Mouse (Mus musculus) limb, embryonic 14.5 days (tissue): ENCODE measurements around the gene Tmem131l. TPM values are rescaled to one million over a fixed set of nuclear protein-coding genes. Genes with fewer than 3 reads are reported as not detected.

Source experiments
- ATAC-seq: fragments of 200-750 bp; cut with Nextera tagmentation; 2 replicates; pipeline ENCODE4 v1.8.0; 2017; ENCODE audit warnings: low read depth, moderate number of reproducible peaks, moderate TSS enrichment; ENCODE audit not compliant: low FRiP score
- DNase-seq: peaks from one replicate; pipeline ENCODE4 v3.0.0-alpha.2; 2015; ENCODE audit warnings: low spot score
- H3K27ac ChIP-seq: fragments of 300-500 bp; sonication (generic); replicated peaks from 2 replicates; pipeline ENCODE4 v1.5.1; 2014; ENCODE audit warnings: low read depth, mild to moderate bottlenecking, low read length, moderate library complexity, mixed read lengths
- H3K27me3 ChIP-seq: fragments of 300-500 bp; sonication (generic); 2 replicates; pipeline ENCODE4 v1.6.1; 2014; ENCODE audit warnings: low read length, mixed read lengths; ENCODE audit not compliant: control insufficient read depth, insufficient read depth
- H3K36me3 ChIP-seq: fragments of 300-500 bp; sonication (generic); 2 replicates; pipeline ENCODE4 v1.6.1; 2014; ENCODE audit warnings: mild to moderate bottlenecking, low read length, moderate library complexity, mixed read lengths; ENCODE audit not compliant: control insufficient read depth, insufficient read depth
- H3K4me1 ChIP-seq: fragments of 300-500 bp; sonication (generic); 2 replicates; pipeline ENCODE4 v1.6.1; 2014; ENCODE audit warnings: antibody characterized with exemption, low read length, mixed read lengths; ENCODE audit not compliant: control insufficient read depth, insufficient read depth
- H3K4me2 ChIP-seq: fragments of 300-500 bp; sonication (generic); replicated peaks from 2 replicates; pipeline ENCODE4 v1.6.1; 2014; ENCODE audit warnings: low read depth, mild to moderate bottlenecking, low read length, moderate library complexity; ENCODE audit not compliant: severe bottlenecking
- H3K4me3 ChIP-seq: fragments of 300-500 bp; sonication (generic); replicated peaks from 2 replicates; pipeline ENCODE4 v1.5.1; 2014; ENCODE audit warnings: low read length
- H3K9ac ChIP-seq: fragments of 300-500 bp; sonication (generic); 2 replicates; pipeline ENCODE4 v1.6.1; 2014; ENCODE audit warnings: mild to moderate bottlenecking, low read depth, low read length, moderate library complexity; ENCODE audit not compliant: severe bottlenecking
- H3K9me3 ChIP-seq: fragments of 300-500 bp; sonication (generic); 2 replicates; pipeline ENCODE4 v1.6.1; 2016; ENCODE audit warnings: low read length; ENCODE audit not compliant: control insufficient read depth
- POLR2A ChIP-seq: fragments of 200-500 bp; IDR thresholded peaks from 2 replicates; pipeline ENCODE4 v1.8.0; 2012; ENCODE audit warnings: inconsistent platforms, mild to moderate bottlenecking, moderate library complexity, borderline replicate concordance; ENCODE audit not compliant: insufficient read depth, insufficient read length; ENCODE audit errors: extremely low read depth
- WGBS: fragments of 180-500 bp; shearing (Covaris S2); extraction: QIAGEN DNeasy Blood & Tissue Kit; methylation state at CpG from one replicate; pipeline ENCODE4 v1.1.7; 2014; 5-methylcytosine and 5-hydroxymethylcytosine counted together
- polyA plus RNA-seq, 2 experiments: library from polyadenylated mRNA; depleted of rRNA in 1 of 2; stranded (reverse) in 1 of 2; unstranded in 1 of 2; fragments of >200 nt; fragmentation: Nextera tagmentation in 1 of 2; extraction: Ambion mirVana in 1 of 2; gene quantifications; 2 replicates each; pipeline versions ENCODE4 v1.2.1 to v1.2.3; 2012 to 2014

The Tmem131l gene
- polyA plus RNA-seq, 2 experiments, result 52.4 to 59.8 TPM

DNA sequence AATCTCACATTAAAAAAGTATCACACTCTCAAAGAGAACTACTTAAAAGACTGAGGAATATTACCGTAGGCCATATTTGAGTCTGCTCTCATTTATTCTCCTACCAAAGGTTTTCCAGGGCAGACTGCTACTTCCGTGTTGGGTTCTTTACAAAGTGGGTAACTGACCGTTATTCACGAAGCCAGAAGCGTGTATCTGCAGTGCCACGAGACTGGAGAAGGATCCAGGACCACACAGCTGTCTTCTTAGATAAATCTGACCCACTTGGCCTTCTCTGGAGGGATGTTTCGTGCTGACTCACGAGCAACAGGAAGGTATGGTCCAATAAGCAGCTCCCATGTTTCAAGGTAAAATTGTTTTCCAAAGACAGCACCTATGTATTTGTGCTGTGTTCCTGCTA lies 1.8 kb upstream of the Tmem131l start:
- H3K27me3 ChIP-seq, result no peaks in the 10 kb centered on the region
- ATAC-seq, result no peak
- peaks cover 14% of the 10 kb centered on the region for H3K4me1 ChIP-seq
- 89% methylated on average over 8 of the region's 8 CpGs for WGBS
- no peak overlapping the region for H3K27ac ChIP-seq
- H3K4me2 ChIP-seq, result no peak overlapping the region
- 0 out of 2 replicates have a peak, but pooled peaks cover 2% of the 10 kb centered on the region for H3K36me3 ChIP-seq
- TF ChIP-seq POLR2A, result no peak
- H3K9ac ChIP-seq, result no peak overlapping the region
- H3K9me3 ChIP-seq, result no peaks in the 10 kb centered on the region
- DNase-seq, result no peak
- H3K4me3 ChIP-seq, result no peak overlapping the region

GRCm38 (mm10) chr3:84040476-84041082 lies 604 bp upstream of the Tmem131l start:
- TF ChIP-seq POLR2A, result no peak
- Histone ChIP-seq H3K4me2 (peak overlapping the region; percentile 99), H3K27me3 (no peaks in the 10 kb centered on the region), H3K4me1 (peaks cover 14% of the 10 kb centered on the region), H3K27ac (peak overlapping the region; percentile 84), H3K36me3 (0 out of 2 replicates have a peak, but pooled peaks cover 2% of the 10 kb centered on the region), H3K9ac (peak overlapping the region; percentile 92), H3K9me3 (no peaks in the 10 kb centered on the region), H3K4me3 (peak overlapping the region; percentile 93)
- 2% methylated on average over 22 of the region's 23 CpGs for WGBS
- peak; percentile 65 for DNase-seq
- ATAC-seq, result peak; percentile 61

DNA sequence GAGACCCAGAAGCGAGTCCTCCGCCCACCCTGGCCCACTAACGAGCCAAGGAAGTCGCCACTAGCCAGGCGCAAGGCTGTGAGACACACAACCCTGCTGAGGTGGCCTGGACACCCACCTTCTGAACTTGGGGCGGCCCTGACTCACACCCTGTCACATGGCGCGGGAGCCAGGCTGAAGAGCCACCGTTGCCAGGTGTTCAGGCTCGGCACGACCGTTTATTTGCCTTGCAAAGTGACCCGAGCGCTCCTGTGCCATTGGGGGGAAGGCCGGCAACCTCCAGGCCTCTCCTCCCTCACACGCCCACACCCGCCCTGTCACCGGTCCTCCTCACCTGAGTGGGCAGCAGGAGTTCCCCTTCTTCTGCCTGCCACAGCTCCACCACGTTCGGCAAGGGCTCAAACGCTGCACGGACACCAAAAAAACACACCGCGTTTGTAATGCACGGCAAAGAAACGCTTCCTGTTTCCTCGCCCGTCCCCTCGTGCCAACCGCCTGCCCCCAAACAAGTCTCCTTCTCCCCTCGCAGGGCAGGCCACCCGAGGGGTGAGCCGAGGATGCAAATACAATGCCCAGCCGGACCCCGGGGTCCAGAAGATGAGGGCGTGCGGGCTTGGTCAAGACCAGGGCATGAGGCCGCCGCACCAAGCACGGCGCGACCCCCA lies 862 bp downstream of the Tmem131l start:
- Histone ChIP-seq H3K4me1 (peaks cover 14% of the 10 kb centered on the region), H3K9me3 (no peaks in the 10 kb centered on the region), H3K27me3 (no peaks in the 10 kb centered on the region), H3K4me2 (peak overlapping the region; percentile 99), H3K36me3 (0 out of 2 replicates have a peak, but pooled peaks cover 2% of the 10 kb centered on the region), H3K27ac (peak overlapping the region; percentile 87), H3K4me3 (peak overlapping the region; percentile 93), H3K9ac (peak overlapping the region; percentile 92)
- ATAC-seq, result no peak
- WGBS, result under 1% methylated on average over 37 of the region's 42 CpGs
- TF ChIP-seq POLR2A, result no peak
- DNase-seq, result no peak

DNA sequence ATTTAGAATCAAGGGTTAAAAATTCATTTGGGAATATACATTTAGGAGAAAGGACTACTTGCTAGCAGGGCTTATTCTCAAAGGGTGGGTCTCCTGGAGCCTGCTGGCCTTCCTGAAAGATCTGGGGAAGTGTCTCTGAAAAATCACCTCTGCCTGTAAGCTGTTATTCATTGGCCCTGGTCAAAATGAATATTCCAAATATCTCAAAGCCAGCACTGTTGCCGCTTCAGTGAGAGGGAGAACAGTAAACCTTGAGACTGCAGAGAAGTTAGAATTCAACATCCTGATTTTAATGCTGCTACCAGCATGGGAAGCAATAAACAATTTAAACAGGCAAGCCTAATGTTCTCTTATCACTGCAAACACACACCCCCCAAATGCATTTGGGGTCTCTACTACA lies 1.8 kb downstream of the Tmem131l start:
- WGBS, result 18% methylated on average over 1 of the region's 1 CpGs
- H3K9ac ChIP-seq, result no peak overlapping the region

GRCm38 (mm10) chr3:84037536-84037935 lies 2.4 kb downstream of the Tmem131l start:
- Histone ChIP-seq H3K4me3 (0 out of 2 replicates have a peak overlapping the region, but pooled peaks have one; percentile 93), H3K4me1 (peaks cover 14% of the 10 kb centered on the region), H3K9me3 (no peaks in the 10 kb centered on the region), H3K9ac (no peak overlapping the region), H3K27me3 (no peaks in the 10 kb centered on the region), H3K27ac (no peak overlapping the region), H3K4me2 (peak overlapping the region; percentile 99; the same call in 1 of the 2 replicates), H3K36me3 (0 out of 2 replicates have a peak, but pooled peaks cover 2% of the 10 kb centered on the region)
- ATAC-seq (no peak), DNase-seq (no peak)
- 86% methylated on average over 3 of the region's 3 CpGs for whole genome bisulfite sequencing
- TF ChIP-seq POLR2A, result no peak

More for the DNA sequence above, 1.8 kb downstream of the Tmem131l start:
- DNase-seq (no peak), ATAC-seq (no peak)
- H3K4me2 ChIP-seq, result peak overlapping the region; percentile 99
- H3K27me3 ChIP-seq, result no peaks in the 10 kb centered on the region
- no peak for TF ChIP-seq POLR2A
- H3K4me1 ChIP-seq, result peaks cover 14% of the 10 kb centered on the region
- H3K4me3 ChIP-seq, result peak overlapping the region; percentile 93
- H3K27ac ChIP-seq, result no peak overlapping the region
- no peaks in the 10 kb centered on the region for H3K9me3 ChIP-seq
- H3K36me3 ChIP-seq, result 0 out of 2 replicates have a peak, but pooled peaks cover 2% of the 10 kb centered on the region
